Mouse (Mus musculus): ENCODE data around the gene Pfn1. TPM values are rescaled to one million over a fixed set of nuclear protein-coding genes. Genes with fewer than 3 reads are reported as not detected.

Pfn1 gene
- total and polyA plus RNA-seq, 2 experiments from 2014 or later, result 903 to 959 TPM

- TF ChIP-seq CTCF (IDR thresholded peaks at IDR 0.05; ENCODE audit: low read depth) (no peak), EP300 (IDR thresholded peaks at IDR 0.05; ENCODE audit: low read depth) (no peak)
- Histone ChIP-seq H3K36me3 (replicated peaks; ENCODE audit: control insufficient read depth, insufficient read depth, low read length) (peaks cover 68% of the 10 kb centered on the region), H3K4me2 (ENCODE audit: low read depth, low read length) (no peak overlapping the region), H3K27me3 (ENCODE audit: control insufficient read depth, insufficient read depth, low read length) (no peaks in the 10 kb centered on the region), H3K4me1 (ENCODE audit: control insufficient read depth, insufficient read depth) (peaks cover 34% of the 10 kb centered on the region), H3K9me3 (replicated peaks; ENCODE audit: control insufficient read depth, low read length) (no peaks in the 10 kb centered on the region), H3K9ac (replicated peaks; ENCODE audit: low read depth, low read length) (no peak overlapping the region), H3K27ac (ENCODE audit: low read depth) (peak overlapping the region; percentile 70), H3K4me3 (ENCODE audit: low read depth, low read length) (no peak overlapping the region)
- ATAC-seq (ENCODE audit: insufficient read depth, low read depth) (no peak), DNase-seq (ENCODE audit: low spot score) (no peak)
- WGBS, result 59% methylated on average over 8 of the region's 8 CpGs
These were observed 8.7 kb upstream of the Pfn1 start for GRCm38 (mm10) chr11:70663101-70663500.

- Histone ChIP-seq H3K27ac (ENCODE audit: low read depth) (peak overlapping the region; percentile 30; the same call in 1 of the 2 replicates), H3K27me3 (ENCODE audit: control insufficient read depth, insufficient read depth, low read length) (no peaks in the 10 kb centered on the region), H3K4me2 (ENCODE audit: low read depth, low read length) (0 out of 2 replicates have a peak overlapping the region, but pooled peaks have one; percentile 9), H3K9ac (replicated peaks; ENCODE audit: low read depth, low read length) (no peak overlapping the region), H3K36me3 (replicated peaks; ENCODE audit: control insufficient read depth, insufficient read depth, low read length) (peaks cover 60% of the 10 kb centered on the region), H3K9me3 (replicated peaks; ENCODE audit: control insufficient read depth, low read length) (no peaks in the 10 kb centered on the region), H3K4me3 (ENCODE audit: low read depth, low read length) (no peak overlapping the region), H3K4me1 (ENCODE audit: control insufficient read depth, insufficient read depth) (peaks cover 44% of the 10 kb centered on the region)
- DNase-seq (ENCODE audit: low spot score) (no peak), ATAC-seq (ENCODE audit: insufficient read depth, low read depth) (no peak)
- TF ChIP-seq EP300 (IDR thresholded peaks at IDR 0.05; ENCODE audit: low read depth) (no peak), CTCF (IDR thresholded peaks at IDR 0.05; ENCODE audit: low read depth) (no peak)
- 77% methylated on average over 8 of the region's 8 CpGs for WGBS
These were observed 6.1 kb upstream of the Pfn1 start for GRCm38 (mm10) chr11:70660571-70660970.

- WGBS, result 58% methylated on average over 8 of the region's 8 CpGs
- peak overlapping the region; percentile 1; the same call in 1 of the 2 replicates for H3K9ac ChIP-seq (replicated peaks; ENCODE audit: low read depth, low read length)
- no peaks in the 10 kb centered on the region for H3K9me3 ChIP-seq (replicated peaks; ENCODE audit: control insufficient read depth, low read length)
- no peaks in the 10 kb centered on the region for H3K27me3 ChIP-seq (ENCODE audit: control insufficient read depth, insufficient read depth, low read length)
- H3K36me3 ChIP-seq (replicated peaks; ENCODE audit: control insufficient read depth, insufficient read depth, low read length), result peaks cover 44% of the 10 kb centered on the region
- TF ChIP-seq EP300 (IDR thresholded peaks at IDR 0.05; ENCODE audit: low read depth) (no peak), CTCF (IDR thresholded peaks at IDR 0.05; ENCODE audit: low read depth) (no peak)
- DNase-seq (ENCODE audit: low spot score) (no peak), ATAC-seq (ENCODE audit: insufficient read depth, low read depth) (no peak)
- H3K4me3 ChIP-seq (ENCODE audit: low read depth, low read length), result peak overlapping the region; percentile 96
- H3K4me1 ChIP-seq (ENCODE audit: control insufficient read depth, insufficient read depth), result peaks cover 41% of the 10 kb centered on the region
- H3K4me2 ChIP-seq (ENCODE audit: low read depth, low read length), result peak overlapping the region; percentile 75
- H3K27ac ChIP-seq (ENCODE audit: low read depth), result no peak overlapping the region
These were observed 4.5 kb upstream of the Pfn1 start for GRCm38 (mm10) chr11:70658942-70659341.

GRCm38 (mm10) chr11:70658521-70658920 lies 4.1 kb upstream of the Pfn1 start:
- TF ChIP-seq CTCF (IDR thresholded peaks at IDR 0.05; ENCODE audit: low read depth) (no peak), EP300 (IDR thresholded peaks at IDR 0.05; ENCODE audit: low read depth) (no peak)
- Histone ChIP-seq H3K27ac (ENCODE audit: low read depth) (peak overlapping the region; percentile 100), H3K4me3 (ENCODE audit: low read depth, low read length) (peak overlapping the region; percentile 96), H3K4me2 (ENCODE audit: low read depth, low read length) (peak overlapping the region; percentile 75), H3K36me3 (replicated peaks; ENCODE audit: control insufficient read depth, insufficient read depth, low read length) (peaks cover 39% of the 10 kb centered on the region), H3K9me3 (replicated peaks; ENCODE audit: control insufficient read depth, low read length) (no peaks in the 10 kb centered on the region), H3K9ac (replicated peaks; ENCODE audit: low read depth, low read length) (peak overlapping the region; percentile 99), H3K4me1 (ENCODE audit: control insufficient read depth, insufficient read depth) (peaks cover 41% of the 10 kb centered on the region), H3K27me3 (ENCODE audit: control insufficient read depth, insufficient read depth, low read length) (no peaks in the 10 kb centered on the region)
- DNase-seq (ENCODE audit: low spot score) (no peak), ATAC-seq (ENCODE audit: insufficient read depth, low read depth) (no peak)
- 52% methylated on average over 5 of the region's 5 CpGs for WGBS

- Histone ChIP-seq H3K9me3 (replicated peaks; ENCODE audit: control insufficient read depth, low read length) (no peaks in the 10 kb centered on the region), H3K27ac (ENCODE audit: low read depth) (peak overlapping the region; percentile 100), H3K27me3 (ENCODE audit: control insufficient read depth, insufficient read depth, low read length) (no peaks in the 10 kb centered on the region), H3K4me3 (ENCODE audit: low read depth, low read length) (peak overlapping the region; percentile 96), H3K9ac (replicated peaks; ENCODE audit: low read depth, low read length) (peak overlapping the region; percentile 99), H3K4me1 (ENCODE audit: control insufficient read depth, insufficient read depth) (peaks cover 43% of the 10 kb centered on the region), H3K36me3 (replicated peaks; ENCODE audit: control insufficient read depth, insufficient read depth, low read length) (peaks cover 35% of the 10 kb centered on the region), H3K4me2 (ENCODE audit: low read depth, low read length) (peak overlapping the region; percentile 75)
- TF ChIP-seq EP300 (IDR thresholded peaks at IDR 0.05; ENCODE audit: low read depth), result no peak
- TF ChIP-seq CTCF (IDR thresholded peaks at IDR 0.05; ENCODE audit: low read depth), result no peak
- ATAC-seq (ENCODE audit: insufficient read depth, low read depth), result no peak
- WGBS, result 41% methylated on average over 9 of the region's 9 CpGs
- DNase-seq (ENCODE audit: low spot score), result no peak
These were observed 3.5 kb upstream of the Pfn1 start for GRCm38 (mm10) chr11:70657991-70658390.

- WGBS, result 32% methylated on average over 6 of the region's 6 CpGs
- Histone ChIP-seq H3K4me1 (ENCODE audit: control insufficient read depth, insufficient read depth) (peaks cover 47% of the 10 kb centered on the region), H3K27me3 (ENCODE audit: control insufficient read depth, insufficient read depth, low read length) (no peaks in the 10 kb centered on the region), H3K4me2 (ENCODE audit: low read depth, low read length) (peak overlapping the region; percentile 75), H3K4me3 (ENCODE audit: low read depth, low read length) (peak overlapping the region; percentile 96), H3K9ac (replicated peaks; ENCODE audit: low read depth, low read length) (peak overlapping the region; percentile 99), H3K27ac (ENCODE audit: low read depth) (peak overlapping the region; percentile 100), H3K36me3 (replicated peaks; ENCODE audit: control insufficient read depth, insufficient read depth, low read length) (peaks cover 35% of the 10 kb centered on the region), H3K9me3 (replicated peaks; ENCODE audit: control insufficient read depth, low read length) (no peaks in the 10 kb centered on the region)
- TF ChIP-seq CTCF (IDR thresholded peaks at IDR 0.05; ENCODE audit: low read depth) (no peak), EP300 (IDR thresholded peaks at IDR 0.05; ENCODE audit: low read depth) (no peak)
- no peak for ATAC-seq (ENCODE audit: insufficient read depth, low read depth)
- no peak for DNase-seq (ENCODE audit: low spot score)
These were observed 3.1 kb upstream of the Pfn1 start for GRCm38 (mm10) chr11:70657573-70657972.

Data from heart, postnatal 0 days (tissue).